Mouse (Mus musculus) heart, embryonic 16.5 days (tissue): ENCODE results near the gene Tbxa2r. TPM values are rescaled to one million over a fixed set of nuclear protein-coding genes. Genes with fewer than 3 reads are reported as not detected.

Experiments used
- ATAC-seq: fragments of 200-750 bp; cut with Nextera tagmentation; replicated peaks from 2 replicates; pipeline ENCODE4 v1.8.0; 2017; ENCODE audit warnings: moderate number of reproducible peaks; ENCODE audit not compliant: insufficient read depth, low FRiP score; ENCODE audit errors: extremely low read depth
- H3K27ac ChIP-seq: fragments of 300-500 bp; sonication (generic); 2 replicates; pipeline ENCODE4 v1.5.1; 2014; ENCODE audit warnings: mild to moderate bottlenecking, low read length, control low read depth, moderate library complexity
- H3K27me3 ChIP-seq: fragments of 300-500 bp; sonication (generic); 2 replicates; pipeline ENCODE4 v1.6.1; 2014; ENCODE audit warnings: low read length, mixed read lengths; ENCODE audit not compliant: control insufficient read depth, insufficient read depth
- H3K36me3 ChIP-seq: fragments of 300-500 bp; sonication (generic); 2 replicates; pipeline ENCODE4 v1.6.1; 2014; ENCODE audit not compliant: control insufficient read depth, insufficient read depth
- H3K4me1 ChIP-seq: fragments of 300-500 bp; sonication (generic); 2 replicates; pipeline ENCODE4 v1.6.1; 2014; ENCODE audit warnings: low read length, mixed read lengths; ENCODE audit not compliant: control insufficient read depth, insufficient read depth
- H3K4me2 ChIP-seq: fragments of 300-500 bp; sonication (generic); 2 replicates; pipeline ENCODE4 v1.6.1; 2014; ENCODE audit warnings: low read depth, mild to moderate bottlenecking, control low read depth, low read length
- H3K4me3 ChIP-seq: fragments of 300-500 bp; sonication (generic); 2 replicates; pipeline ENCODE4 v1.5.1; 2014; ENCODE audit warnings: mild to moderate bottlenecking, control low read depth, low read length
- H3K9ac ChIP-seq: fragments of 300-500 bp; sonication (generic); 2 replicates; pipeline ENCODE4 v1.6.1; 2014; ENCODE audit warnings: low read length, control low read depth
- H3K9me3 ChIP-seq: fragments of 300-500 bp; sonication (generic); replicated peaks from 2 replicates; pipeline ENCODE4 v1.6.1; 2016; ENCODE audit warnings: low read length; ENCODE audit not compliant: control insufficient read depth
- WGBS: fragments of 180-500 bp; shearing (Covaris S2); extraction: QIAGEN DNeasy Blood & Tissue Kit; methylation state at CpG from one replicate; pipeline ENCODE4 v1.1.7; 2014; 5-methylcytosine and 5-hydroxymethylcytosine counted together
- polyA plus RNA-seq: library from polyadenylated mRNA; unstranded; fragments of >200 nt; fragmentation: Nextera tagmentation; extraction: Ambion mirVana; gene quantifications from 2 replicates; pipeline ENCODE4 v1.2.1, GENCODE M21; 2015

The Tbxa2r gene
- polyA plus RNA-seq, 1 experiment from 2014 or later = 15.2 TPM

DNA sequence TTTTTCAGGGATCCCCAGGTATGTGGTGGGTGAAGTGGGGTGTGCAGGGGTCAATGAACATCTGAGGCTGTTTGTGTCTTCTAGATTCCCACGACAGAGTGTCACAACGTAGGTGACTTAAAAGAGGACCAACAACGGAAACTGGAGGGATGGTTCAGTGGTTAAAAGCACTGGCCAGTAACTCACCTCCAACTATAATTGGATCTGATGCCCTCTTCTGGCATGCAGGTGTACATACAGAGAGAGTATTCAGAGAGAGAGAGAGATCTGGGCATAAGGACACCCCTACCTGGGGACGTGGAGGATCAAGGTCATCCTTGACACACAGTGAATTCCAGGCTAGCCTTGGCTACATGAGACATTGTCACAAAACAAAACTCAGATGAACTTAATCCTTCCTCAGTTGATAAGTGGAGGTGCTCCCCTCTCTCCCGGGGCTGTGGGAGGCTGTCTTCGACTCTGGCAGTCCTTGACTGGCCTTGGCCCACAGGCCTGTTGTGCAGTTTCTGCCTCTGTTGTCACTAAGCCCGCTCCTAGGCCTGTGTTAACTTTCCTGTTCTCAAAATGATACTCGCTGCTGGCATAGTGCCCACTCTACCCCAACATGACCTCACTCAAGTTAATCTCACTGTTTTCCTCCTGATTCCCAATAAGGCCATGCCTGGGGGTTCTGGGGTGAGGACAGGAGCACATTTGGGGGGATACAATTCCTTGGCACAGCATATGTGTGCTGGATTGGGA is 16.1 kb downstream of the Tbxa2r start:
- 35% methylated on average over 8 of the region's 8 CpGs for WGBS
- Histone ChIP-seq H3K9ac (no peak overlapping the region), H3K36me3 (peaks cover 11% of the 10 kb centered on the region; the same call in 1 of the 2 replicates), H3K4me1 (peaks cover 27% of the 10 kb centered on the region), H3K4me2 (no peak overlapping the region), H3K9me3 (no peaks in the 10 kb centered on the region), H3K27me3 (peaks cover 18% of the 10 kb centered on the region), H3K27ac (no peak overlapping the region), H3K4me3 (no peak overlapping the region)
- no peak for ATAC-seq

DNA sequence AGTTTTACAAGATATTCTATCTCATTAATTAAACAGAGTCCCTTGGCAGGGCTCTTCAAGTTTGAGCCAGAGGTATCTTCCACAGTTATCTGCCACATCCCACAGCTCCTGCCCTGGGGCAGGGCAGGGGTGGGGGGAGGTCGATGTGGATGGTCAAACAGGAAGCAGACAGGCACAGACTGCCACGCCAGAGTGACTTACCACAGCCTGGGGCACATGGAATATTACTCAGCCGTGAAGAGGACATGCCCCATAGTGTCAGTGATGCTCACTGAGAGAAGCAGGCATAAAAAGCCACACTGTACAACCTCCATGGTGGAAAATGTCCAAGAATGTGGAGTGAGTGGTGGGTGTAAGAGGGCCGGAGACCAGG is 16.6 kb downstream of the Tbxa2r start:
- Histone ChIP-seq H3K9ac (no peak overlapping the region), H3K4me1 (peaks cover 29% of the 10 kb centered on the region), H3K27me3 (peaks cover 18% of the 10 kb centered on the region), H3K4me2 (no peak overlapping the region), H3K9me3 (no peaks in the 10 kb centered on the region), H3K27ac (no peak overlapping the region), H3K4me3 (no peak overlapping the region), H3K36me3 (peaks cover 11% of the 10 kb centered on the region; the same call in 1 of the 2 replicates)
- no peak for ATAC-seq
- 77% methylated on average over 4 of the region's 4 CpGs for WGBS

DNA sequence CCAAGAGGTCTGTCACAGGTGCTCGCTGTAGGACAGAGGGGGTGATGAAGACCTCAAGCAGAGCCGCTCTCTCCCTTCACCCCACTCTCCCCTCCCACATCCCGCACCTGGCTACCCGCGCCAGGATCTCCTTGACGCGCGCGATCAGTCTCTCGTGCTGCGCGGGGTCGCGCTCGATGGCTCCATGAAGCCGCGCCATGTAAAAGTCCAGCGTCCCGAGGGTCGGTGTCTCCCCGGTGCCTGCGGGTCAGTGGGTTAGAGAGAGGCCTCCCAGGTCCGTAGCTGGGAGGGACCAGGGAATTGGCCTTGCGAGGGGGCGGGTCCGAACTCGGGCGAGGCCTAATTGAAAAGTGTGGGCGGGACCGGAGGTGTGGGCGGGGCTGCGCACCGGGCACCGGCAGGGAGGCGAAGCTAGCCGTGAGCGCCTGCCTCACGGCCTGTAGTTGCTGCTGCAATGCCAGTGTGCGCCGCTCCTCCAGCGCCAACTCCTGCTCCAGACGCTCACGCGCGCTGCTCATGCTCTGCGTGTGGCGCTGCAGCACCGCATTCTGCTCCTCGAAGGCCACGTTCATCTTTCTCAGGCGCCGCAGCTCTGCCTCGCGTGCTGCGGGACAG is 18.0 kb downstream of the Tbxa2r start:
- Histone ChIP-seq H3K9me3 (no peaks in the 10 kb centered on the region), H3K4me3 (peak overlapping the region; percentile 13), H3K4me2 (peak overlapping the region; percentile 54), H3K27ac (0 out of 2 replicates have a peak overlapping the region, but pooled peaks have one; percentile 21), H3K9ac (peak overlapping the region; percentile 56), H3K27me3 (peaks cover 18% of the 10 kb centered on the region), H3K36me3 (peaks cover 11% of the 10 kb centered on the region; the same call in 1 of the 2 replicates), H3K4me1 (peaks cover 31% of the 10 kb centered on the region)
- no peak for ATAC-seq
- 21% methylated on average over 54 of the region's 55 CpGs for WGBS

DNA sequence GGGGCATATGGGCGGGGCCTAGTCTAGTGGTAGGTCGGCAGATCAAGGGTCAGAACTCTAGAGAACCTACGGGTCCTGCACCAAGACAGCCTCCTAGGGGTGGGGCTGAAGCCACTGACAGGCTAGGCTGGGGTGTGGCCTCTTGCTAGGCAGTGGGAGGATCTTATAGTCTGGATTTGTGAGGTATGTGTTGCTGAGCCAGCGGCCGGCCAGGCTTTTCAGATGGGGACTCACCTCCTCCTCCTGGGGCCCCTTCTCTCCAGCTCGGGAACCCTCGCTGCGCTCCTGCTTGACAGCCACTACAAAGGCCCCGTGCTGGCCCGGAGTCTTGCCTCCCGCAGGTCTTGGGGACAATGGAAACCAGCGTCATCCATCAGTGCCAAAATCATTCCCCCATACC is 20.6 kb downstream of the Tbxa2r start:
- WGBS = 9% methylated on average over 12 of the region's 12 CpGs
- peaks cover 31% of the 10 kb centered on the region for H3K4me1 ChIP-seq

GRCm38 (mm10) chr10:81349961-81350350 is 21.4 kb downstream of the Tbxa2r start:
- Histone ChIP-seq H3K9me3 (no peaks in the 10 kb centered on the region), H3K4me1 (peaks cover 31% of the 10 kb centered on the region), H3K36me3 (peaks cover 11% of the 10 kb centered on the region; the same call in 1 of the 2 replicates), H3K4me2 (peak overlapping the region; percentile 79), H3K4me3 (peak overlapping the region; percentile 83), H3K27ac (peak overlapping the region; percentile 89), H3K27me3 (no peaks in the 10 kb centered on the region), H3K9ac (peak overlapping the region; percentile 94)
- under 1% methylated on average over 26 of the region's 29 CpGs for WGBS
- ATAC-seq = no peak; the same call in 1 of the 2 replicates

More for the DNA sequence above, 20.6 kb downstream of the Tbxa2r start:
- Histone ChIP-seq H3K4me2 (peak overlapping the region; percentile 79), H3K9me3 (no peaks in the 10 kb centered on the region), H3K4me3 (peak overlapping the region; percentile 83), H3K27me3 (no peaks in the 10 kb centered on the region), H3K9ac (peak overlapping the region; percentile 94), H3K27ac (peak overlapping the region; percentile 89), H3K36me3 (peaks cover 11% of the 10 kb centered on the region; the same call in 1 of the 2 replicates)
- no peak for ATAC-seq

DNA sequence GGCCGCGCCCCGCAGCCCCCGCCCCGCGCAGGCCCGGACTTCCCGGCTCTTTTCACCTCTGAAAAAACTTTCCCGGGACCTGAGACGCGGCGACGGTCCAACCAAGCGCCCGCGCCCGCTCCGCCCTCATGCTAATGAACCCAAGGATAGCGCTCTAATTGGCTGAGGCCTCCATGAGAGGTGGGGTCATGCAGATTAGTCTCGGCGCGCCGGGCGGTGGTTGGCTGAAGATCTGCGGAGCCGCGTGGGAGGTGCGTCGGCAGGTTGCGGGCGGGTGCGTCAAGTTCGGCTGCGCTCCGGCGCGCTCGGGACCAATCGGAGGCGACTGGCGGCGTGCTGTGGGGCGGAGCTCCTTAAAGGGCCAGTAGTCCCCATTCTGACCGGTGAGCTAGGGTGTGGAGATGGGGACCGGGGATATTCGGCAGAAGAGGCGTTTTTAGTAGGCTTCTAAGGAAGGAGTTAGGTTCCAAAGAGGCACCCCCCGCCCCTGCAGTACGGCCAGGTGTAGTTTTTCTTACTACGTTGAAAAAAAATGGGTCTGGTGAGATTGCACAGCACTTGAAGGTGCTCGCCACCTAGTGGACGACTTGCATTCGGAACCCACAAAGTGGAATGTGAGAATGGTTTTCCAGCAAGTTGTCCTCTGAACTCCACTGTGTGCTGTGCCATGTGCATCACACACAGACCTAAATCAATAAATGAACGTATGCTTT is 22.0 kb downstream of the Tbxa2r start, which contains the start of gene Hmg20b:
Gene Hmg20b (minus strand): TSS at position 130 of the 713 bp plus-strand sequence.
- under 1% methylated on average over 54 of the region's 54 CpGs for WGBS
- peak within 1 kb of the TSS; percentile 83 for H3K4me3 ChIP-seq
- peak within 1 kb of the TSS; percentile 89 for H3K27ac ChIP-seq
- H3K36me3 ChIP-seq = peaks cover 11% of the 10 kb centered on the region; the same call in 1 of the 2 replicates
- H3K27me3 ChIP-seq = no peaks in the 10 kb centered on the region
- peaks cover 31% of the 10 kb centered on the region for H3K4me1 ChIP-seq
- peak within 1 kb of the TSS; percentile 79 for H3K4me2 ChIP-seq
- peak; percentile 93 for ATAC-seq
- no peaks in the 10 kb centered on the region for H3K9me3 ChIP-seq
- H3K9ac ChIP-seq = peak within 1 kb of the TSS; percentile 94

DNA sequence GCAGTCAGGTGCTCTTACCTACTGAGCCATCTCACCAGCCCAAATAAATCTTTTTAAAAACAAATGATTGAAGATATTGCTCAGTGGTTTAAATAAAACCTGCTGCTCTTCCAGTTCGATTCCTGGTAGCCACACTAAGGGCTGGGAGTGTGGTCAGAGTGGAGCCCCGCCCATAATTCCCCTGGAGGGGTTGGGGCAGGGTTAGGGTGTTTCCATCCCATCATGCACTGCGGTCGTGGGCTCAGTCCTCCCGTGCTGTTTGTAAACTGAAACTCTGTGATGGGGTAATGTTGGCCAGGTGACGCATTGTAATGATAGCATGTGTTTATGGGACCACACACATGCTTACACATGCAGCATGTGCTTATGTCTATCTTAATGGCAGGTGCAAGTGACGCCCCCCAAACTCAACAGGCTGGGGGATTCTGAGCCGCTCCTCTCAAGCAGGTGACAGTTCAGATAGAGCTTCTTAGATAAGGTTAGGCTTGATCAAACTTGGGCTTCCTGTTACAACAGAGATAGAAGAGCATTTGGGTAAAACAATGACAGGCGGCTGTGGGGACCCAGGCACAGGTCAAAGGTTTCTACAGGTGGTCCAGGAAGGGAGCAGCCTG is 23.3 kb downstream of the Tbxa2r start:
- no peak for ATAC-seq
- 17% methylated on average over 9 of the region's 9 CpGs for WGBS

DNA sequence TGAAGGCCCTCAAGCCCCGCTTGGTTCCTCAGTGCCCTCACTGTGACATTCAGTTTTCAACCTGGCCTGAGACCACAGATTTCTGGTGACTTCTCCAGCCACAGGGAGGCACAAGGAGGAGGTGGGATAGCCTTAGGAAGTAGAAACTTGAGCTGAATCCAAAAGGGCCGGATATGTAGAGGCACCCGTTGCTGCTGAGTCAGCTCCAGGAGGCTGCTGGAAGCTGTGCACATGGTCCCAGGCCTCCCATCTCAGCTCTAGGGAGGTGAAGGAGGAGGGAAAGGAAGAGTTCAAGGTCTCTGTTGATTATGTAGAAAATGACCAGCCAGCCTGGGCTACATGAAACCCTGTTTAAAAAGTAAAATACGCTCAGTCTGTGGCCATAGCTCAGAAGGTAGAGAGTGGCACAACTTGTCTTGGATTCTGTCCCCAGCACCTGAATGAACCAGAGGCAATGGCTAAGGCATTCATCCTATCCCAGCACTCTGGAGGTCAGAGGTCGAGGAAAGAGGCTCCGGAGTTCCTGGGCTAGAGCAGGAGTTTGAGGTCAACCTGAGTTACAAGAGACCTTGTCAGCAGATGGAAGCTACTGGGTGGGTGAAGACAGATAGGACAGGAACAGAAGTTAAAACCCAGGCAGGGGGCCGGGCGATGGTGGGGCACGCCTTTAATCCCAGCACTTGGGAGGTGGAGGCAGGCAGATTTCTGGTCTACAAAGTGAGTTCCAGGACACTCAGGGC is 26.4 kb downstream of the Tbxa2r start:
- no peak overlapping the region for H3K27ac ChIP-seq
- no peak for ATAC-seq

More for the DNA sequence above, 23.3 kb downstream of the Tbxa2r start:
- peaks cover 28% of the 10 kb centered on the region for H3K4me1 ChIP-seq
- H3K4me2 ChIP-seq = 0 out of 2 replicates have a peak overlapping the region, but pooled peaks have one; percentile 15
- no peak overlapping the region for H3K4me3 ChIP-seq
- H3K27me3 ChIP-seq = no peaks in the 10 kb centered on the region
- no peaks in the 10 kb centered on the region for H3K9me3 ChIP-seq
- peak overlapping the region; percentile 42; the same call in 1 of the 2 replicates for H3K27ac ChIP-seq
- peaks cover 11% of the 10 kb centered on the region; the same call in 1 of the 2 replicates for H3K36me3 ChIP-seq
- H3K9ac ChIP-seq = no peak overlapping the region

More for the DNA sequence above, 26.4 kb downstream of the Tbxa2r start:
- WGBS = 66% methylated on average over 9 of the region's 9 CpGs
- Histone ChIP-seq H3K36me3 (peaks cover 2% of the 10 kb centered on the region; the same call in 1 of the 2 replicates), H3K4me1 (peaks cover 25% of the 10 kb centered on the region), H3K9me3 (no peaks in the 10 kb centered on the region), H3K4me2 (no peak overlapping the region), H3K4me3 (no peak overlapping the region), H3K9ac (no peak overlapping the region), H3K27me3 (no peaks in the 10 kb centered on the region)
